Mouse (Mus musculus) bone marrow, adult 2 months (tissue): ENCODE data around the gene Gm11639.

Source experiments
- CTCF ChIP-seq: fragments of 200-500 bp; IDR thresholded peaks from 2 replicates; pipeline ENCODE4 v1.5.1; 2011; ENCODE audit warnings: low read length, control low read depth; ENCODE audit not compliant: control insufficient read depth, insufficient read depth
- POLR2A ChIP-seq: fragments of 200-500 bp; IDR thresholded peaks from 2 replicates; pipeline ENCODE4 v1.6.1; 2011; ENCODE audit warnings: low read depth, mild to moderate bottlenecking, control low read depth, low read length, borderline replicate concordance; ENCODE audit not compliant: control insufficient read depth

GRCm38 (mm10) chr11:104646173-104646572 lies 39.3 kb upstream of the Gm11639 start:
- TF ChIP-seq CTCF: no peak
- TF ChIP-seq POLR2A: no peak
